Mouse (Mus musculus) heart, postnatal 0 days (tissue): ENCODE results near the gene Tor1a.

ENCODE experiments used
- CTCF ChIP-seq: IDR thresholded peaks from 2 replicates; pipeline ENCODE4 v1.5.1; 2016; ENCODE audit warnings: antibody characterized with exemption, control low read depth, low read depth
- EP300 ChIP-seq: IDR thresholded peaks from 2 replicates; pipeline ENCODE4 v1.6.1; 2016; ENCODE audit warnings: antibody characterized with exemption, low read depth

GRCm38 (mm10) chr2:30914836-30915235, 52.9 kb downstream of the Tor1a start:
- TF ChIP-seq CTCF (no peak), EP300 (no peak)
